ENCODE assay signal across 9 mouse cellular contexts in genomic region chr17:31433401-31433928, GRCm38 (mm10). TPM values are rescaled to one million over a fixed set of nuclear protein-coding genes. Genes with fewer than 3 reads are reported as not detected.
A peak's percentile ranks its signal among the peaks of the same experiment; 100 is the strongest.
DNase-seq lines count a peak whose midpoint lies in the region; ATAC-seq and TF ChIP-seq lines count a peak whose summit lies in the region.
"Had no signal": no experiment of that assay in that cellular context is flagged by ENCODE, and none has a peak within 500 bp of the region (broad histone marks: within the 10 kb centered on the region; RNA-seq: fewer than 3 reads in every experiment).

No protein-coding gene starts in this region.

- H3K4me3 ChIP-seq in heart, postnatal 0 days (ENCODE audit: low read depth, low read length), result no peak overlapping the region; the same call in 1 of the 2 replicates
- no peak overlapping the region for H3K4me3 ChIP-seq in lung, postnatal 0 days (ENCODE audit: low read depth, low read length)
- H3K4me3 ChIP-seq in small intestine, adult 2 months (ENCODE audit: low read depth, low read length), result peak overlapping the region; percentile 77
- no peak overlapping the region for H3K4me3 ChIP-seq in liver, embryonic 12.5 days
- H3K4me3 ChIP-seq in cerebellum, adult 2 months (replicated peaks; ENCODE audit: insufficient read depth, low read depth, low read length), result no peak overlapping the region

- H3K27ac ChIP-seq in heart, postnatal 0 days (ENCODE audit: low read depth), result no peak overlapping the region
- H3K27ac ChIP-seq in lung, postnatal 0 days (ENCODE audit: low read length), result peak overlapping the region; percentile 80
- H3K27ac ChIP-seq in small intestine, adult 2 months (ENCODE audit: insufficient read depth, low read depth, low read length), result peak overlapping the region; percentile 95
- H3K27ac ChIP-seq in liver, embryonic 12.5 days, result no peak overlapping the region
- H3K27ac ChIP-seq in cerebellum, adult 2 months (ENCODE audit: insufficient read depth, low read length), result no peak overlapping the region

- H3K9ac ChIP-seq in heart, postnatal 0 days (replicated peaks; ENCODE audit: low read depth, low read length), result no peak overlapping the region
- H3K9ac ChIP-seq in lung, postnatal 0 days (replicated peaks; ENCODE audit: low read depth), result no peak overlapping the region
- no peak overlapping the region for H3K9ac ChIP-seq in liver, embryonic 12.5 days

- no peak for TF ChIP-seq EP300 in heart, postnatal 0 days (IDR thresholded peaks at IDR 0.05; ENCODE audit: low read depth)
- no peak for TF ChIP-seq EP300 in lung, postnatal 0 days (IDR thresholded peaks at IDR 0.05)

- no peak for TF ChIP-seq POLR2A in small intestine, adult 2 months (IDR thresholded peaks at IDR 0.05; ENCODE audit: low read depth, low read length)
- TF ChIP-seq POLR2A in cerebellum, adult 2 months (IDR thresholded peaks at IDR 0.05; ENCODE audit: borderline replicate concordance, insufficient read depth, low read length), result no peak

- 64% methylated on average over 13 of the region's 13 CpGs for WGBS in heart, postnatal 0 days
- 53% methylated on average over 13 of the region's 13 CpGs for WGBS in lung, postnatal 0 days
- 15% methylated on average over 13 of the region's 13 CpGs for WGBS in large intestine, adult 2 months
- WGBS in small intestine, adult 2 months, result 16% methylated on average over 13 of the region's 13 CpGs
- WGBS in liver, embryonic 12.5 days (ENCODE audit: insufficient replicate concordance), result 47% methylated on average over 13 of the region's 13 CpGs
- WGBS in cerebellum, adult 2 months, result 50% methylated on average over 13 of the region's 13 CpGs

- H3K27me3 ChIP-seq in heart, postnatal 0 days (ENCODE audit: control insufficient read depth, insufficient read depth, low read length), result 0 out of 2 replicates have a peak, but pooled peaks cover 3% of the 10 kb centered on the region
- H3K27me3 ChIP-seq in lung, postnatal 0 days (replicated peaks; ENCODE audit: insufficient read depth, low read length), result no peaks in the 10 kb centered on the region
- H3K27me3 ChIP-seq in small intestine, adult 2 months (ENCODE audit: control insufficient read depth, insufficient read depth, low read length), result no peaks in the 10 kb centered on the region
- H3K27me3 ChIP-seq in liver, embryonic 12.5 days (replicated peaks), result peaks cover 9% of the 10 kb centered on the region
- no peaks in the 10 kb centered on the region for H3K27me3 ChIP-seq in cerebellum, adult 2 months (ENCODE audit: control insufficient read depth, insufficient read depth, low read length)

- 0 out of 2 replicates have a peak, but pooled peaks cover 6% of the 10 kb centered on the region for H3K4me1 ChIP-seq in heart, postnatal 0 days (ENCODE audit: control insufficient read depth, insufficient read depth)
- H3K4me1 ChIP-seq in lung, postnatal 0 days (ENCODE audit: insufficient read depth, low read depth, low read length), result no peaks in the 10 kb centered on the region
- H3K4me1 ChIP-seq in small intestine, adult 2 months (ENCODE audit: control insufficient read depth, insufficient read depth, insufficient read length, low read length), result peaks cover 27% of the 10 kb centered on the region
- H3K4me1 ChIP-seq in liver, embryonic 12.5 days, result peaks cover 6% of the 10 kb centered on the region; the same call in 1 of the 2 replicates
- H3K4me1 ChIP-seq in cerebellum, adult 2 months (ENCODE audit: control insufficient read depth, insufficient read depth, low read length), result peaks cover 14% of the 10 kb centered on the region

- H3K4me2 ChIP-seq in heart, postnatal 0 days (ENCODE audit: low read depth, low read length), result peak overlapping the region; percentile 21
- H3K4me2 ChIP-seq in lung, postnatal 0 days (replicated peaks; ENCODE audit: low read depth, low read length), result peak overlapping the region; percentile 40
- H3K4me2 ChIP-seq in liver, embryonic 12.5 days, result no peak overlapping the region

- no peak for ATAC-seq in heart, postnatal 0 days (ENCODE audit: insufficient read depth, low read depth)
- no peak for ATAC-seq in lung, postnatal 0 days
- ATAC-seq in liver, embryonic 12.5 days, result no peak

- TF ChIP-seq CTCF in heart, postnatal 0 days (IDR thresholded peaks at IDR 0.05; ENCODE audit: low read depth), result no peak
- TF ChIP-seq CTCF in lung, postnatal 0 days (IDR thresholded peaks at IDR 0.05), result no peak
- TF ChIP-seq CTCF in small intestine, adult 2 months (IDR thresholded peaks at IDR 0.05; ENCODE audit: extremely low read depth, insufficient read length, insufficient replicate concordance, low read depth, low read length), result no peak
- no peak for TF ChIP-seq CTCF in cerebellum, adult 2 months (IDR thresholded peaks at IDR 0.05; ENCODE audit: borderline replicate concordance, insufficient read depth, low read depth, low read length)

- H3K36me3 ChIP-seq in heart, postnatal 0 days (replicated peaks; ENCODE audit: control insufficient read depth, insufficient read depth, low read length), result no peaks in the 10 kb centered on the region; the same call in 1 of the 2 replicates
- H3K36me3 ChIP-seq in lung, postnatal 0 days (ENCODE audit: insufficient read depth, low read length), result no peaks in the 10 kb centered on the region
- H3K36me3 ChIP-seq in small intestine, adult 2 months (ENCODE audit: control insufficient read depth, insufficient read depth, low read length), result peaks cover 12% of the 10 kb centered on the region
- H3K36me3 ChIP-seq in liver, embryonic 12.5 days, result peaks cover 9% of the 10 kb centered on the region

- H3K9me3 ChIP-seq in heart, postnatal 0 days (replicated peaks; ENCODE audit: control insufficient read depth, low read length), result peaks cover 8% of the 10 kb centered on the region; the same call in 1 of the 2 replicates
- H3K9me3 ChIP-seq in lung, postnatal 0 days (ENCODE audit: low read length), result no peaks in the 10 kb centered on the region
- peaks cover 4% of the 10 kb centered on the region; the same call in 1 of the 2 replicates for H3K9me3 ChIP-seq in liver, embryonic 12.5 days (replicated peaks)

- no peak for DNase-seq in heart, postnatal 0 days (ENCODE audit: low spot score)
- no peak for DNase-seq in heart, adult 9 months (ENCODE audit: low spot score in 2 of 2)
- no peak for DNase-seq in lung, postnatal 0 days (ENCODE audit: low spot score)
- DNase-seq in lung, postnatal 4 days, result no peak
- DNase-seq in large intestine, adult 2 months (ENCODE audit: low read depth, low spot score), result peak; percentile 37
- DNase-seq in cerebellum, adult 2 months, result no peak
- DNase-seq: cerebellum, postnatal 14 days had no signal

RNA-seq across cellular contexts. Expression of gene Pde9a, which starts 47.5 kb away (rescaled TPM):
- total RNA-seq in heart, postnatal 0 days (2014; rRNA removed; ENCODE audit: low replicate concordance), result 2.6 and 19.5 TPM in 2 replicates
- polyA plus RNA-seq in heart, postnatal 0 days (2015; fragmentation: Nextera tagmentation; extraction: Ambion mirVana), result 5.7 and 6.6 TPM in 2 replicates
- polyA plus RNA-seq in lung, postnatal 0 days (2015; fragmentation: Nextera tagmentation; extraction: Ambion mirVana), result 44.1 and 44.2 TPM in 2 replicates
- polyA plus RNA-seq in large intestine, adult 2 months (2012; rRNA removed), result 295 and 341 TPM in 2 replicates
- polyA plus RNA-seq in small intestine, adult 2 months (2012; rRNA removed), result 112 and 394 TPM in 2 replicates
- polyA plus RNA-seq in liver, embryonic 12.5 days (2016; fragmentation: Nextera tagmentation; extraction: Ambion mirVana), result 5.6 and 6.1 TPM in 2 replicates
- 83.1 and 93.0 TPM in 2 replicates for polyA plus RNA-seq in cerebellum, adult 2 months (2012; rRNA removed)

Comparison
In these comparisons a context has a peak if more than half of its experiments do, and no peak if none do; other contexts are left out.
1. H3K27ac ChIP-seq: peak in lung, postnatal 0 days (single experiment) and small intestine, adult 2 months (single experiment); none in heart, postnatal 0 days (single experiment), liver, embryonic 12.5 days (single experiment) and cerebellum, adult 2 months (single experiment).